Mouse (Mus musculus): ENCODE data around the gene Gnptg. TPM values are rescaled to one million over a fixed set of nuclear protein-coding genes. Genes with fewer than 3 reads are reported as not detected.

Gene Gnptg
- total RNA-seq, 1 experiment, result 17.3 TPM

- DNase-seq (ENCODE audit: low read depth, low spot score), result no peak
- no peak overlapping the region for H3K4me3 ChIP-seq (ENCODE audit: insufficient read depth in 1 of 2, low read depth in 1 of 2, low read length in 2 of 2, poor library complexity in 1 of 2, severe bottlenecking in 1 of 2)
- no peak overlapping the region for H3K9ac ChIP-seq (ENCODE audit: insufficient read depth, low read depth, low read length, poor library complexity, severe bottlenecking)
- TF ChIP-seq CHD2 (IDR thresholded peaks at IDR 0.05; ENCODE audit: low read depth, low read length), result no peak
- no peak for TF ChIP-seq HCFC1 (IDR thresholded peaks at IDR 0.05; ENCODE audit: borderline replicate concordance, insufficient read depth, low read length)
- no peak for TF ChIP-seq ZC3H11A (IDR thresholded peaks at IDR 0.05; ENCODE audit: borderline replicate concordance, low read depth, low read length)
- no peak for TF ChIP-seq MAFK (IDR thresholded peaks at IDR 0.05; ENCODE audit: insufficient read depth, low read depth, low read length)
- TF ChIP-seq ZNF384 (IDR thresholded peaks at IDR 0.05; ENCODE audit: low read depth, low read length), result no peak
- in situ Hi-C loops (cut with MboI; ENCODE audit: low sequenced_read_pairs in 2 of 2, unreplicated experiment in 2 of 2), result no loop called here
- no peaks in the 10 kb centered on the region for H3K36me3 ChIP-seq (ENCODE audit: control insufficient read depth, insufficient read depth, low read length, poor library complexity, severe bottlenecking)
- no peaks in the 10 kb centered on the region for H3K9me3 ChIP-seq (ENCODE audit: control insufficient read depth, insufficient read depth, low read depth, low read length)
- peaks cover 0 to 3% of the 10 kb centered on the region in 2 experiments; a peak in 1 of 4 replicates for H3K4me1 ChIP-seq (ENCODE audit: control insufficient read depth in 2 of 2, insufficient read depth in 2 of 2, low read length in 2 of 2, poor library complexity in 1 of 2)
- no peak overlapping the region for H3K27ac ChIP-seq (ENCODE audit: insufficient read depth, low read depth, low read length, poor library complexity, severe bottlenecking)
These were observed 10.4 kb upstream of the Gnptg start for GRCm38 (mm10) chr17:25250181-25250835.

- no peak overlapping the region for H3K4me3 ChIP-seq (ENCODE audit: insufficient read depth in 1 of 2, low read depth in 1 of 2, low read length in 2 of 2, poor library complexity in 1 of 2, severe bottlenecking in 1 of 2)
- DNase-seq (ENCODE audit: low read depth, low spot score), result no peak
- no peak overlapping the region for H3K9ac ChIP-seq (ENCODE audit: insufficient read depth, low read depth, low read length, poor library complexity, severe bottlenecking)
- no peaks in the 10 kb centered on the region; the same call in 1 of the 2 replicates for H3K36me3 ChIP-seq (ENCODE audit: control insufficient read depth, insufficient read depth, low read length, poor library complexity, severe bottlenecking)
- no peaks in the 10 kb centered on the region for H3K9me3 ChIP-seq (ENCODE audit: control insufficient read depth, insufficient read depth, low read depth, low read length)
- H3K27ac ChIP-seq (ENCODE audit: insufficient read depth, low read depth, low read length, poor library complexity, severe bottlenecking), result no peak overlapping the region
- TF ChIP-seq ZNF384 (IDR thresholded peaks at IDR 0.05; ENCODE audit: low read depth, low read length) (no peak), CHD2 (IDR thresholded peaks at IDR 0.05; ENCODE audit: low read depth, low read length) (no peak), MAFK (IDR thresholded peaks at IDR 0.05; ENCODE audit: insufficient read depth, low read depth, low read length) (no peak), HCFC1 (IDR thresholded peaks at IDR 0.05; ENCODE audit: borderline replicate concordance, insufficient read depth, low read length) (no peak), ZC3H11A (IDR thresholded peaks at IDR 0.05; ENCODE audit: borderline replicate concordance, low read depth, low read length) (no peak)
- H3K4me1 ChIP-seq (ENCODE audit: control insufficient read depth in 2 of 2, insufficient read depth in 2 of 2, low read length in 2 of 2, poor library complexity in 1 of 2), result peaks cover 3 to 12% of the 10 kb centered on the region in 2 experiments; a peak in 2 of 4 replicates
- in situ Hi-C loops (cut with MboI; ENCODE audit: low sequenced_read_pairs in 2 of 2, unreplicated experiment in 2 of 2), result no loop called here
These were observed 8.3 kb upstream of the Gnptg start for GRCm38 (mm10) chr17:25248033-25248750.

GRCm38 (mm10) chr17:25244239-25244638 lies 4.3 kb upstream of the Gnptg start:
- TF ChIP-seq ZC3H11A (IDR thresholded peaks at IDR 0.05; ENCODE audit: borderline replicate concordance, low read depth, low read length) (no peak), ZNF384 (IDR thresholded peaks at IDR 0.05; ENCODE audit: low read depth, low read length) (no peak), HCFC1 (IDR thresholded peaks at IDR 0.05; ENCODE audit: borderline replicate concordance, insufficient read depth, low read length) (no peak), MAFK (IDR thresholded peaks at IDR 0.05; ENCODE audit: insufficient read depth, low read depth, low read length) (no peak), CHD2 (IDR thresholded peaks at IDR 0.05; ENCODE audit: low read depth, low read length) (no peak)
- Histone ChIP-seq H3K9ac (ENCODE audit: insufficient read depth, low read depth, low read length, poor library complexity, severe bottlenecking) (peak overlapping the region; percentile 30; the same call in 1 of the 2 replicates), H3K4me3 (ENCODE audit: insufficient read depth in 1 of 2, low read depth in 1 of 2, low read length in 2 of 2, poor library complexity in 1 of 2, severe bottlenecking in 1 of 2) (peak overlapping the region; percentile 42 to 56; a peak in 2 of 4 replicates), H3K4me1 (ENCODE audit: control insufficient read depth in 2 of 2, insufficient read depth in 2 of 2, low read length in 2 of 2, poor library complexity in 1 of 2) (peaks cover 3 to 23% of the 10 kb centered on the region in 2 experiments; a peak in 2 of 4 replicates), H3K36me3 (ENCODE audit: control insufficient read depth, insufficient read depth, low read length, poor library complexity, severe bottlenecking) (peaks cover 9% of the 10 kb centered on the region; the same call in 1 of the 2 replicates), H3K9me3 (ENCODE audit: control insufficient read depth, insufficient read depth, low read depth, low read length) (no peaks in the 10 kb centered on the region), H3K27ac (ENCODE audit: insufficient read depth, low read depth, low read length, poor library complexity, severe bottlenecking) (no peak overlapping the region)
- no peak for DNase-seq (ENCODE audit: low read depth, low spot score)
- in situ Hi-C loops (cut with MboI; ENCODE audit: low sequenced_read_pairs in 2 of 2, unreplicated experiment in 2 of 2), result no loop called here

GRCm38 (mm10) chr17:25243131-25243780 lies 3.3 kb upstream of the Gnptg start:
- no peak overlapping the region for H3K27ac ChIP-seq (ENCODE audit: insufficient read depth, low read depth, low read length, poor library complexity, severe bottlenecking)
- peak overlapping the region; percentile 42 to 56; a peak in 3 of 4 replicates for H3K4me3 ChIP-seq (ENCODE audit: insufficient read depth in 1 of 2, low read depth in 1 of 2, low read length in 2 of 2, poor library complexity in 1 of 2, severe bottlenecking in 1 of 2)
- H3K9me3 ChIP-seq (ENCODE audit: control insufficient read depth, insufficient read depth, low read depth, low read length), result no peaks in the 10 kb centered on the region
- H3K4me1 ChIP-seq (ENCODE audit: control insufficient read depth in 2 of 2, insufficient read depth in 2 of 2, low read length in 2 of 2, poor library complexity in 1 of 2), result peaks cover 3 to 23% of the 10 kb centered on the region in 2 experiments; a peak in 2 of 4 replicates
- no peak for DNase-seq (ENCODE audit: low read depth, low spot score)
- peak overlapping the region; percentile 30; the same call in 1 of the 2 replicates for H3K9ac ChIP-seq (ENCODE audit: insufficient read depth, low read depth, low read length, poor library complexity, severe bottlenecking)
- peaks cover 9% of the 10 kb centered on the region; the same call in 1 of the 2 replicates for H3K36me3 ChIP-seq (ENCODE audit: control insufficient read depth, insufficient read depth, low read length, poor library complexity, severe bottlenecking)
- in situ Hi-C loops (cut with MboI; ENCODE audit: low sequenced_read_pairs in 2 of 2, unreplicated experiment in 2 of 2), result no loop called here
- TF ChIP-seq ZC3H11A (IDR thresholded peaks at IDR 0.05; ENCODE audit: borderline replicate concordance, low read depth, low read length), result no peak

Measured in ES-E14 (cell line).